Comparison of ENCODE assay signal across 11 mouse cellular contexts in the genomic region with DNA sequence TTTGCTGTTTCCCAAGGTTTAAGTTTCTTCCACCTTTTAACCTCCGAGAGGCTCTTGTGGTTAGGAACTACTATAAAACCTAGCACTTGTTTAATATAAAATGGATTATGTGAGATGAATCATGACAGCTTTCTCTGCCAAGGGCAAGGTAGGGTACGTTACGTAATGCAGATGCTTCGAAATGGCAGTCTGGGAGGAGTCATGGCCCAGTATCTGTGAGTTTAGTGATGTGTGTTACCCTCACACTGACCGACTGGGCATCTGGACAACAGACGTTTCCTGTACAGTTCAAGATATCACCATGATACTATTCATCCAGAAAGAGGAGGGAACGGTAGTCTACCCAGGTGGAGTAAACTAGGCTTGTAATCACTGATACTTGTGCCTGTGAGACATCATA.
"Had no signal": no experiment of that assay in that cellular context is flagged by ENCODE, and none has a peak within 500 bp of the region (broad histone marks: within the 10 kb centered on the region; RNA-seq: fewer than 3 reads in every experiment).

No protein-coding gene starts in this region.

- H3K27me3 ChIP-seq: limb, embryonic 12.5 days; neural tube, embryonic 13.5 days had no signal

- H3K9me3 ChIP-seq: limb, embryonic 12.5 days; neural tube, embryonic 13.5 days had no signal

- DNase-seq: kidney, adult 18-20 months; kidney, postnatal 14 days; liver; lung, adult 18-20 months; midbrain, embryonic 14.5 days; right cerebral cortex, postnatal 25 days; thymus, postnatal 4 days had no signal

- H3K36me3 ChIP-seq: limb, embryonic 12.5 days; neural tube, embryonic 13.5 days had no signal

- H3K27ac ChIP-seq: limb, embryonic 12.5 days; liver, embryonic 14.5 days; neural tube, embryonic 13.5 days; stomach, postnatal 0 days had no signal

- H3K4me3 ChIP-seq: limb, embryonic 12.5 days; neural tube, embryonic 13.5 days had no signal

- H3K9ac ChIP-seq: limb, embryonic 12.5 days; liver, embryonic 14.5 days; neural tube, embryonic 13.5 days had no signal

- H3K4me2 ChIP-seq: limb, embryonic 12.5 days; neural tube, embryonic 13.5 days had no signal
